Mouse (Mus musculus): ENCODE results near the gene Nrp1. TPM values are rescaled to one million over a fixed set of nuclear protein-coding genes. Genes with fewer than 3 reads are reported as not detected.

Nrp1 gene
- polyA plus RNA-seq, 1 experiment from 2014 or later: 8.7 TPM

DNA sequence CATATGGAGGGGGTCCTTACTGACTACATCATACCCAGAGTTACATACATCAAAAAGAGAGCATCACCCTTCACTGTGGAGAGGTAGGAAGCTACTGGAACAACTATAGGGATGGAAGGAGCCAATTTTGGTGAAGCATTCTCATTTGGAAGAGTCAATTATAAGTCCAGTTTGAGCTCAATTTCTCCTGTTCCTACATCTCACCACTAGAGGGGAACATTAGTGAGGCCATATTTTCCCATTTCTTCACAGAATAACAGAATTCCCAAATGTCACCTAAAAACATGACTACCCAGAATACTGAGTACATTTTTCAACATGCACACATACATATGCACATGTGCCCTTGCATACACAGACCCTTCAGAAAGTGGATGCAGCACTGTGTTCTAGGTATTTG, 152.6 kb downstream of the Nrp1 start:
- no peaks in the 10 kb centered on the region for H3K27me3 ChIP-seq (ENCODE audit: insufficient read depth, low read length)
- no peak overlapping the region for H3K4me2 ChIP-seq (ENCODE audit: low read depth, low read length)
- H3K27ac ChIP-seq (ENCODE audit: low read depth): no peak overlapping the region
- H3K36me3 ChIP-seq (replicated peaks; ENCODE audit: insufficient read depth, low read length): no peaks in the 10 kb centered on the region
- no peak overlapping the region for H3K4me3 ChIP-seq (ENCODE audit: low read depth, low read length)
- H3K4me1 ChIP-seq (ENCODE audit: insufficient read depth): no peaks in the 10 kb centered on the region
- no peak overlapping the region for H3K9ac ChIP-seq (replicated peaks)
- no peak for TF ChIP-seq CTCF (IDR thresholded peaks at IDR 0.05; ENCODE audit: low read depth)
- TF ChIP-seq EP300 (IDR thresholded peaks at IDR 0.05; ENCODE audit: low read depth): no peak
- H3K9me3 ChIP-seq (ENCODE audit: low read length): no peaks in the 10 kb centered on the region
- ATAC-seq (no peak), DNase-seq (no peak)

DNA sequence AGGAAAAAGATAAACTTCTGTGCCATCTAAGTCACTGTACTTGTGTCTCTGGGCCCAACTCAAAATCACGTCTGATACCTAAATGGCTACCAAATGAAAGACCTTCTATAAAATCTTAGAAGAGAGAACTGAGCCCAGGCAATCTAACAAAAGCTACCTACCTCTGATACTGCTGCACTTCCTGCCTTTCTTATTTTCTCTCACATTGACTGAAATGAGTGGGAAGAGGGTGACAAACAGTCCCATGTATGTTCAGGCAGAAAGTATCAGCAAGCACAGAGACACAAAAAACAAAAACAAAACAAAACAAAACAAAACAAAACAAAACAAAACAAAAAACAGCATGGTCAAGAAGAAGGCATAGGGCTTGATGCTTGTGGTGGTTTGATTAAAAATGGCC, 153.3 kb downstream of the Nrp1 start:
- no peak overlapping the region for H3K4me3 ChIP-seq (ENCODE audit: low read depth, low read length)
- H3K9ac ChIP-seq (replicated peaks): no peak overlapping the region
- TF ChIP-seq CTCF (IDR thresholded peaks at IDR 0.05; ENCODE audit: low read depth) (no peak), EP300 (IDR thresholded peaks at IDR 0.05; ENCODE audit: low read depth) (no peak)
- no peak overlapping the region for H3K4me2 ChIP-seq (ENCODE audit: low read depth, low read length)
- H3K36me3 ChIP-seq (replicated peaks; ENCODE audit: insufficient read depth, low read length): no peaks in the 10 kb centered on the region
- H3K9me3 ChIP-seq (ENCODE audit: low read length): no peaks in the 10 kb centered on the region
- DNase-seq (no peak), ATAC-seq (no peak)
- no peak overlapping the region for H3K27ac ChIP-seq (ENCODE audit: low read depth)
- 84% methylated on average over 1 of the region's 1 CpGs for WGBS (ENCODE audit: insufficient replicate concordance)
- no peaks in the 10 kb centered on the region for H3K4me1 ChIP-seq (ENCODE audit: insufficient read depth)
- H3K27me3 ChIP-seq (ENCODE audit: insufficient read depth, low read length): no peaks in the 10 kb centered on the region

DNA sequence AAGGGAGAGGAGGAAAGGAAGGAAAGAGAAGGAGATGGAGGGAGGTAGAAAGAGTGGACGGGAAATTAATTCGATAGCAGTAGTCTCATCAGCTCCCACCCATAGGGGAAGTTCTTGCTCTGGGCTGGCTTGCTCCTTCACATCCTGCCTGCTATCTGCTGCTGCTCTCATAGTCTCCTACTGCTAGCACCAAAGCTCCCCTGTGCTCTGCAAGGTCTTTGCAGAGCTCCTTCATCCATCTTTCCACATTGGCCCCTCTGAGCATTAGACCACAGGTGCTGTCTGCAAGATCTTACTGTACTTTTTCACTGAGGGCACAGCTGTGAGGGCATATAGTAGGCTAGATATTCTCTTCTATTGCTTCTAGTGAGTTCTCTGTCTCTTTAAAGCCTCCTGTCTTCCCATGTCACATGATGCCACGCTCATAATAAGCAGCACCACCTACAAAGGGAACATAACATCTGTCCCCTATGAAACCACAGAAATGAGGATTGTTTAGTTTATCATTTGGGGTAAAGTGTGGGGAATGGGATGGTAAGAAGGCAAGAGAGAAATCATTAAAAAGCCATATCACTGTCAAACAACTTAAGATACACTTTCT, 158.5 kb downstream of the Nrp1 start:
- H3K4me3 ChIP-seq (ENCODE audit: low read depth, low read length): no peak overlapping the region
- H3K27me3 ChIP-seq (ENCODE audit: insufficient read depth, low read length): no peaks in the 10 kb centered on the region
- ATAC-seq (no peak), DNase-seq (no peak)
- H3K9me3 ChIP-seq (ENCODE audit: low read length): no peaks in the 10 kb centered on the region
- no peaks in the 10 kb centered on the region for H3K4me1 ChIP-seq (ENCODE audit: insufficient read depth)
- TF ChIP-seq CTCF (IDR thresholded peaks at IDR 0.05; ENCODE audit: low read depth) (no peak), EP300 (IDR thresholded peaks at IDR 0.05; ENCODE audit: low read depth) (no peak)
- 45% methylated on average over 3 of the region's 3 CpGs for WGBS (ENCODE audit: insufficient replicate concordance)
- H3K36me3 ChIP-seq (replicated peaks; ENCODE audit: insufficient read depth, low read length): no peaks in the 10 kb centered on the region
- H3K27ac ChIP-seq (ENCODE audit: low read depth): no peak overlapping the region
- no peak overlapping the region for H3K4me2 ChIP-seq (ENCODE audit: low read depth, low read length)
- H3K9ac ChIP-seq (replicated peaks): no peak overlapping the region

DNA sequence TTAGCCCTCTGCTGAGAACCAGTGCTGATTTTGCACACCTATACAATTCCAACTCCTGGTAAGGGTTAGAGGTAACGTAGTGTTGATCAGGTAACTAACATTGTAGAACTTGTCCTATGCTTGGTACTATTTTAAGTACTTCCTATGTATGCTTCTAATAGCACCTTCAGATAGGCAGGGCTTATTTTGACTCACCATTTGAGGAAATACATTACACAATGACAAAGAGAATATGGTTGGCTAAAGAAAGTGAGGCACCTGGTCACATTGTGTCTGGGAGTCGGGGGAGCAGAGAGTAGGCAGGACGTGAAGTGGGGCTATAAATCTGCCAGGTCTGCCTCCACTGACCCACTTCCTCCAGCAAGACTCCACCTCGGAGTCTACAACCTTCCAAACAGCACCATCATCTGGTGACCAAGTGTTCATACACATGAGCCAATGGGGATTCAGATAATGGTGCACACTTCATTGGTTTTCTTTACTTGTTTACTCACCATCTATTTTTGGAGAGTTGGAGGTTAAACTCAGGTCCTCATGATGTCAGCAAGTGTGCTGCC, 159.2 kb downstream of the Nrp1 start:
- H3K4me2 ChIP-seq (ENCODE audit: low read depth, low read length): no peak overlapping the region
- TF ChIP-seq EP300 (IDR thresholded peaks at IDR 0.05; ENCODE audit: low read depth): no peak
- TF ChIP-seq CTCF (IDR thresholded peaks at IDR 0.05; ENCODE audit: low read depth): 0 out of 2 replicates have a peak, but pooled peaks have one; percentile 19
- H3K27ac ChIP-seq (ENCODE audit: low read depth): no peak overlapping the region
- H3K4me1 ChIP-seq (ENCODE audit: insufficient read depth): no peaks in the 10 kb centered on the region
- no peaks in the 10 kb centered on the region for H3K9me3 ChIP-seq (ENCODE audit: low read length)
- no peaks in the 10 kb centered on the region for H3K27me3 ChIP-seq (ENCODE audit: insufficient read depth, low read length)
- DNase-seq (no peak), ATAC-seq (no peak)
- H3K9ac ChIP-seq (replicated peaks): no peak overlapping the region
- H3K4me3 ChIP-seq (ENCODE audit: low read depth, low read length): no peak overlapping the region
- 27% methylated on average over 4 of the region's 4 CpGs for WGBS (ENCODE audit: insufficient replicate concordance)
- H3K36me3 ChIP-seq (replicated peaks; ENCODE audit: insufficient read depth, low read length): no peaks in the 10 kb centered on the region

DNA sequence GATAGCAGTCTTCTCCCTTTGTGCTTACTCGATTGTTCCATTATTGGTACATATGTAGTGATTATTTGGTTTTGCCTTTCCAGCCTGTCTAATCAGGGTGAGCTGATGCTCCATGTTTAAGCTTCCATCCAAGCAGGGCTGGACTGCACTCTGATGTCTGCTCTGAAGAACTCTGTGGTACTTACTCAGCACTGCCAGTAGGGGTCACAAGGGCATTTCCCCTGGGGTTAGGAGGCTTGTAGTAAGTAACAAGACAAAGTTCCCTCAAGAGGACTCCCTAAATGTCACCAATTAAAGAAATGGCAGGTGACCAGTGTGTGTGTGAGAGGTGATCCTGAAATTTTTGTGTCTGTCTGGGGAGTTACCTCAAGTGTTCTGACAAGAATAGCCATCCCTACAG, 161.0 kb downstream of the Nrp1 start:
- ATAC-seq (no peak), DNase-seq (peak; percentile 17)
- H3K4me2 ChIP-seq (ENCODE audit: low read depth, low read length): no peak overlapping the region
- no peak overlapping the region for H3K4me3 ChIP-seq (ENCODE audit: low read depth, low read length)
- H3K9ac ChIP-seq (replicated peaks): no peak overlapping the region
- no peaks in the 10 kb centered on the region for H3K36me3 ChIP-seq (replicated peaks; ENCODE audit: insufficient read depth, low read length)
- H3K9me3 ChIP-seq (ENCODE audit: low read length): no peaks in the 10 kb centered on the region
- H3K27me3 ChIP-seq (ENCODE audit: insufficient read depth, low read length): no peaks in the 10 kb centered on the region
- TF ChIP-seq EP300 (IDR thresholded peaks at IDR 0.05; ENCODE audit: low read depth): no peak
- TF ChIP-seq CTCF (IDR thresholded peaks at IDR 0.05; ENCODE audit: low read depth): peak; percentile 61
- H3K27ac ChIP-seq (ENCODE audit: low read depth): no peak overlapping the region
- 69% methylated on average over 1 of the region's 1 CpGs for WGBS (ENCODE audit: insufficient replicate concordance)
- no peaks in the 10 kb centered on the region for H3K4me1 ChIP-seq (ENCODE audit: insufficient read depth)

DNA sequence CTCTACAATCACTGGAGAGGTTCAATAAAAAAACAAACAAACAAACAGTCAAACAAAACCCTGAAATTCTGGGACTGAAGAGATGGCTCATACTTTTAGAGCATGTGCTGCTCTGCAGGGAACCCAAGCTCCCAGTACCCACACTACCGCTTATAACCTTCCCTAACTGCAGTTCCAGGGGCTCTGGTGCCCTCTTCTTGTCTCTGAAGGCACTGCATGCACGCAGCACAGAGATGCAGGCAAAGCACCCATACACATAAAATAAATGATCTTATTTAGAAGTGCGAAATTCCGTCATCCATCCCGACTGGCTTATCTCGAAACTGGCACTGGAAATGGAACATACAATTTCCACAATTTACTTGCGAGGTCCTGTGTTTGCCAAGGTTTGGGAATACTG, 165.4 kb downstream of the Nrp1 start:
- ATAC-seq (no peak), DNase-seq (peak; percentile 15)
- H3K4me1 ChIP-seq (ENCODE audit: insufficient read depth): no peaks in the 10 kb centered on the region
- H3K4me3 ChIP-seq (ENCODE audit: low read depth, low read length): no peak overlapping the region
- peak; percentile 57 for TF ChIP-seq CTCF (IDR thresholded peaks at IDR 0.05; ENCODE audit: low read depth)
- TF ChIP-seq EP300 (IDR thresholded peaks at IDR 0.05; ENCODE audit: low read depth): no peak
- no peaks in the 10 kb centered on the region for H3K9me3 ChIP-seq (ENCODE audit: low read length)
- 62% methylated on average over 7 of the region's 7 CpGs for WGBS (ENCODE audit: insufficient replicate concordance)
- no peaks in the 10 kb centered on the region for H3K36me3 ChIP-seq (replicated peaks; ENCODE audit: insufficient read depth, low read length)
- no peaks in the 10 kb centered on the region for H3K27me3 ChIP-seq (ENCODE audit: insufficient read depth, low read length)
- H3K27ac ChIP-seq (ENCODE audit: low read depth): no peak overlapping the region
- no peak overlapping the region for H3K4me2 ChIP-seq (ENCODE audit: low read depth, low read length)
- H3K9ac ChIP-seq (replicated peaks): no peak overlapping the region

All from liver, postnatal 0 days (tissue).